Mouse (Mus musculus) spleen, adult 2 months (tissue): ENCODE data around the gene Prr27.

ENCODE experiments used
- CTCF ChIP-seq: fragments of 200-500 bp; IDR thresholded peaks from 2 replicates; pipeline ENCODE4 v1.5.1; 2011; ENCODE audit warnings: mild to moderate bottlenecking, inconsistent platforms; ENCODE audit not compliant: insufficient read depth, insufficient read length, insufficient replicate concordance; ENCODE audit errors: extremely low read depth
- POLR2A ChIP-seq: fragments of 200-500 bp; IDR thresholded peaks from 2 replicates; pipeline ENCODE4 v1.6.1; 2011; ENCODE audit warnings: low read depth, low read length, inconsistent platforms

- TF ChIP-seq POLR2A = no peak
- TF ChIP-seq CTCF = no peak
Measured at GRCm38 (mm10) chr5:87807782-87808181, 17.7 kb upstream of the Prr27 start, which contains the start of gene Csn1s2b.
